ENCODE assay signal across 14 mouse cellular contexts in genomic region chr17:6765886-6766285, GRCm38 (mm10). TPM values are rescaled to one million over a fixed set of nuclear protein-coding genes. Genes with fewer than 3 reads are reported as not detected.
A peak's percentile ranks its signal among the peaks of the same experiment; 100 is the strongest.
DNase-seq lines count a peak whose midpoint lies in the region; ATAC-seq and TF ChIP-seq lines count a peak whose summit lies in the region.
"Had no signal": no experiment of that assay in that cellular context is flagged by ENCODE, and none has a peak within 500 bp of the region (broad histone marks: within the 10 kb centered on the region; RNA-seq: fewer than 3 reads in every experiment).

No protein-coding gene starts in this region.

- peaks cover 53% of the 10 kb centered on the region for H3K4me1 ChIP-seq in heart, postnatal 0 days (ENCODE audit: control insufficient read depth, insufficient read depth)
- peaks cover 14% of the 10 kb centered on the region for H3K4me1 ChIP-seq in heart, adult 2 months (ENCODE audit: control insufficient read depth, insufficient read depth, low read length)
- H3K4me1 ChIP-seq in stomach, embryonic 14.5 days (ENCODE audit: control insufficient read depth, insufficient read depth, low read length): peaks cover 24% of the 10 kb centered on the region

- intact Hi-C loops in heart, adult 2 months (cut with DNase I): no loop called here

- H3K4me2 ChIP-seq in heart, postnatal 0 days (ENCODE audit: low read depth, low read length): no peak overlapping the region
- H3K4me2 ChIP-seq in stomach, embryonic 14.5 days (replicated peaks; ENCODE audit: low read depth, low read length): no peak overlapping the region
- H3K4me2 ChIP-seq: embryonic facial prominence, embryonic 12.5 days; lung, embryonic 14.5 days had no signal

- no peak overlapping the region for H3K4me3 ChIP-seq in heart, postnatal 0 days (ENCODE audit: low read depth, low read length)
- no peak overlapping the region for H3K4me3 ChIP-seq in heart, adult 2 months
- H3K4me3 ChIP-seq in stomach, embryonic 14.5 days (ENCODE audit: low read depth, low read length): no peak overlapping the region
- H3K4me3 ChIP-seq: embryonic facial prominence, embryonic 12.5 days had no signal

- TF ChIP-seq EP300 in heart, postnatal 0 days (IDR thresholded peaks at IDR 0.05; ENCODE audit: low read depth): no peak
- no peak for TF ChIP-seq EP300 in heart, adult 2 months (IDR thresholded peaks at IDR 0.05; ENCODE audit: insufficient read depth, low read depth, low read length)

- H3K27me3 ChIP-seq in heart, postnatal 0 days (ENCODE audit: control insufficient read depth, insufficient read depth, low read length): no peaks in the 10 kb centered on the region
- H3K27me3 ChIP-seq in heart, adult 2 months (ENCODE audit: control insufficient read depth, insufficient read depth, low read length): no peaks in the 10 kb centered on the region
- no peaks in the 10 kb centered on the region for H3K27me3 ChIP-seq in stomach, embryonic 14.5 days (ENCODE audit: control insufficient read depth, insufficient read depth, low read length)
- H3K27me3 ChIP-seq: CH12.LX; embryonic facial prominence, embryonic 12.5 days had no signal

- no peaks in the 10 kb centered on the region for H3K9me3 ChIP-seq in heart, postnatal 0 days (replicated peaks; ENCODE audit: control insufficient read depth, low read length)
- no peaks in the 10 kb centered on the region for H3K9me3 ChIP-seq in stomach, embryonic 14.5 days (ENCODE audit: control insufficient read depth, low read depth, low read length)
- H3K9me3 ChIP-seq: embryonic facial prominence, embryonic 12.5 days had no signal

- 0 out of 2 replicates have a peak, but pooled peaks have one; percentile 5 for ATAC-seq in heart, postnatal 0 days (ENCODE audit: insufficient read depth, low read depth)
- ATAC-seq in stomach, embryonic 14.5 days (ENCODE audit: insufficient number of reproducible peaks, insufficient read depth, low FRiP score, low read depth): no peak

- H3K9ac ChIP-seq in heart, postnatal 0 days (replicated peaks; ENCODE audit: low read depth, low read length): no peak overlapping the region
- H3K9ac ChIP-seq in heart, adult 2 months (ENCODE audit: low read depth, low read length): no peak overlapping the region
- H3K9ac ChIP-seq in stomach, embryonic 14.5 days (replicated peaks; ENCODE audit: low read depth, low read length): no peak overlapping the region
- H3K9ac ChIP-seq: embryonic facial prominence, embryonic 12.5 days; lung, embryonic 14.5 days had no signal

- peak; percentile 54 for DNase-seq in embryo, embryonic 10 days (ENCODE audit: low spot score)
- no peak for DNase-seq in embryo, embryonic 11 days
- DNase-seq in heart, postnatal 0 days (ENCODE audit: low spot score): no peak
- DNase-seq in heart, adult 2 months: no peak
- DNase-seq in lung, postnatal 10 days: peak; percentile 51
- no peak for DNase-seq in lung, adult 18-20 months
- DNase-seq in ovary, adult 18-20 months (ENCODE audit: low spot score): no peak
- DNase-seq: adrenal gland, adult 8-10 months; cerebellum, adult 9-10 months; liver; lung, embryonic 14.5 days had no signal

- H3K36me3 ChIP-seq in heart, postnatal 0 days (replicated peaks; ENCODE audit: control insufficient read depth, insufficient read depth, low read length): no peaks in the 10 kb centered on the region
- peaks cover 7% of the 10 kb centered on the region; the same call in 1 of the 2 replicates for H3K36me3 ChIP-seq in heart, adult 2 months (ENCODE audit: control insufficient read depth, insufficient read depth, low read length)
- no peaks in the 10 kb centered on the region for H3K36me3 ChIP-seq in stomach, embryonic 14.5 days (ENCODE audit: control insufficient read depth, insufficient read depth, low read length)
- H3K36me3 ChIP-seq: embryonic facial prominence, embryonic 12.5 days had no signal

- WGBS in heart, postnatal 0 days: 24% methylated on average over 2 of the region's 2 CpGs
- 47% methylated on average over 2 of the region's 2 CpGs for WGBS in heart, adult 2 months
- WGBS in stomach, embryonic 14.5 days: 38% methylated on average over 2 of the region's 2 CpGs

- TF ChIP-seq POLR2A in heart, adult 2 months (IDR thresholded peaks at IDR 0.05; ENCODE audit: insufficient read depth, low read depth, low read length): no peak

- TF ChIP-seq CTCF in heart, postnatal 0 days (IDR thresholded peaks at IDR 0.05; ENCODE audit: low read depth): no peak
- TF ChIP-seq CTCF in heart, adult 2 months (IDR thresholded peaks at IDR 0.05): no peak

- H3K27ac ChIP-seq in heart, postnatal 0 days (ENCODE audit: low read depth): peak overlapping the region; percentile 93
- H3K27ac ChIP-seq in heart, adult 2 months: no peak overlapping the region
- H3K27ac ChIP-seq in stomach, embryonic 14.5 days (ENCODE audit: low read length): peak overlapping the region; percentile 6; the same call in 1 of the 2 replicates

- no peaks in the 10 kb centered on the region for H3K79me2 ChIP-seq in heart, adult 2 months (replicated peaks; ENCODE audit: control insufficient read depth, insufficient read depth, low read length)

RNA-seq across cellular contexts. Expression of gene Ezr, which starts 16.7 kb away (rescaled TPM):
- 91.3 and 103 TPM in 2 replicates for total RNA-seq in heart, postnatal 0 days (2014; rRNA removed; ENCODE audit: low replicate concordance)
- polyA plus RNA-seq in heart, postnatal 0 days (2015; fragmentation: Nextera tagmentation; extraction: Ambion mirVana): 126 and 141 TPM in 2 replicates
- total RNA-seq in heart, adult 2 months (2021): 10 to 100 TPM; 33.4 to 35.7 TPM
- 24.2 TPM in 2 replicates for polyA plus RNA-seq in heart, adult 2 months (2012; rRNA removed)
- polyA plus RNA-seq in stomach, embryonic 14.5 days (2014; fragmentation: Nextera tagmentation; extraction: Ambion mirVana): 176 and 199 TPM in 2 replicates

Comparison
In these comparisons a context has a peak if more than half of its experiments do, and no peak if none do; other contexts are left out.
1. DNase-seq: peak in embryo, embryonic 10 days (single experiment) and lung, postnatal 10 days (single experiment); none in embryo, embryonic 11 days (single experiment), heart, postnatal 0 days (single experiment), heart, adult 2 months (0 of 2), lung, adult 18-20 months (0 of 2) and ovary, adult 18-20 months (single experiment).